Mouse (Mus musculus) brain, adult 2 months (tissue): ENCODE results near the gene Ryr3.
A peak's percentile ranks its signal among the peaks of the same experiment; 100 is the strongest.

Experiments used
- DNase-seq: peaks from one replicate; pipeline ENCODE4 v3.0.0; 2011; ENCODE audit warnings: low read depth, low spot score

The Ryr3 gene

GRCm38 (mm10) chr2:112913796-112914195 lies 303.1 kb downstream of the Ryr3 start:
- DNase-seq: peak; percentile 68

GRCm38 (mm10) chr2:112912611-112913010 lies 304.3 kb downstream of the Ryr3 start:
- peak; percentile 56 for DNase-seq

GRCm38 (mm10) chr2:112910579-112910978 lies 306.3 kb downstream of the Ryr3 start:
- peak; percentile 64 for DNase-seq

GRCm38 (mm10) chr2:112909142-112909541 lies 307.8 kb downstream of the Ryr3 start:
- no peak for DNase-seq

- DNase-seq: no peak
These were observed 316.1 kb downstream of the Ryr3 start for GRCm38 (mm10) chr2:112900747-112901146.

GRCm38 (mm10) chr2:112884456-112885114 lies 332.3 kb downstream of the Ryr3 start:
- DNase-seq: no peak

GRCm38 (mm10) chr2:112881805-112882204 lies 335.1 kb downstream of the Ryr3 start:
- DNase-seq: peak; percentile 87

- DNase-seq: peak; percentile 82
These were observed 335.5 kb downstream of the Ryr3 start for GRCm38 (mm10) chr2:112881376-112881775.

- peak; percentile 79 for DNase-seq
These were observed 339.5 kb downstream of the Ryr3 start for GRCm38 (mm10) chr2:112877404-112877803.

- no peak for DNase-seq
These were observed 350.8 kb downstream of the Ryr3 start for GRCm38 (mm10) chr2:112866043-112866551.

GRCm38 (mm10) chr2:112861792-112862191 lies 355.1 kb downstream of the Ryr3 start:
- peak; percentile 70 for DNase-seq

GRCm38 (mm10) chr2:112845583-112846512 lies 371.0 kb downstream of the Ryr3 start:
- DNase-seq: no peak

- no peak for DNase-seq
These were observed 374.0 kb downstream of the Ryr3 start for GRCm38 (mm10) chr2:112842877-112843276.

- no peak for DNase-seq
These were observed 385.2 kb downstream of the Ryr3 start for GRCm38 (mm10) chr2:112831423-112832305.

- DNase-seq: no peak
These were observed 390.3 kb downstream of the Ryr3 start for GRCm38 (mm10) chr2:112826571-112826970.

- DNase-seq: peak; percentile 59
These were observed 394.2 kb downstream of the Ryr3 start for GRCm38 (mm10) chr2:112822721-112823120.

- DNase-seq: no peak
These were observed 397.8 kb downstream of the Ryr3 start for GRCm38 (mm10) chr2:112819059-112819458.

- DNase-seq: no peak
These were observed 399.9 kb downstream of the Ryr3 start for GRCm38 (mm10) chr2:112816976-112817375.

GRCm38 (mm10) chr2:112815960-112816359 lies 400.9 kb downstream of the Ryr3 start:
- peak; percentile 11 for DNase-seq

GRCm38 (mm10) chr2:112812637-112813402 lies 404.1 kb downstream of the Ryr3 start:
- DNase-seq: peak; percentile 68

GRCm38 (mm10) chr2:112806015-112806414 lies 410.9 kb downstream of the Ryr3 start:
- peak; percentile 64 for DNase-seq
